Mouse (Mus musculus) monocyte, adult 2 months (primary cell): ENCODE measurements around the gene Ranbp2.

Experiments
- DNase-seq, 2 experiments: peaks; one replicate each; pipeline ENCODE4 v3.0.0; 2022; ENCODE audit warnings: low spot score in 2 of 2, low read depth in 1 of 2

Gene Ranbp2

GRCm38 (mm10) chr10:58446384-58447279 lies at the start of gene Ranbp2:
Gene Ranbp2 (plus strand): TSS chr10:58446920.
- peak; percentile 92 to 96 for DNase-seq

DNA sequence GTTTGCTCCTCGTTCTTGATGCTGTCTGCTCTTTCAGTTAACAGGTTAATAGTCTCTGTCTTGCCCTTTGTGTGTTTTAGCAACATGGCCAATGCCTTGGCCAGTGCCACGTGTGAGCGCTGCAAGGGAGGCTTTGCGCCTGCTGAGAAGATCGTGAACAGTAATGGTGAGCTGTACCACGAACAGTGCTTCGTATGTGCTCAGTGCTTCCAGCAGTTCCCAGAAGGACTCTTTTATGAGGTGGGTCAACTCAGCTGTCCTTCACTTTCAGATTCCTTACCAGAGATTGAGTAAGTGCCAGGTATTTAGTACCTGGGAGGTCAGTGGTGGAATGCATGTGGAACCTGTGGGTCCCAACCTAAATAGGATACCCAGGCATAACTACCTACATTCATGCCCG lies 47.8 kb upstream of the Ranbp2 start:
- DNase-seq, result no peak

DNA sequence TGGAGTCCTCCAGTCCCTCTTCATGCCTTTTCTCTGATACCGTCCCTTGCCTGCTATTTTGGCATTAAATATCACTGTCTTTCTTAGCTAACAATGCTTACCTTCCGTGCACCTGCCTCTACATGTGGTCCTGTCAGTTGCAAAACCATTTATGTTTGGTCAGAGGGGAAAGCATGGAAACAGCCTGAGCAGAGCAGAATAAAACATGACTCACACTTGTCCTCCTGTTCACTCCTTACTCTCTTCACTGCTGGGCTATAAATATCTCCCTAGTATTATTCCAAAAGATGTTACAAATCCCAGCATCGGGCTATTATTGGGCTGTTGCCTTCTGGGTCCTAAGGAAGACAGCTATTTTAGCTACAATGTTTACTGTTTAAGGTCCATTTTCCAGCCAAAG lies 44.9 kb upstream of the Ranbp2 start:
- DNase-seq, result no peak

- no peak for DNase-seq
Observed at GRCm38 (mm10) chr10:58404639-58405038, 42.1 kb upstream of the Ranbp2 start.

DNA sequence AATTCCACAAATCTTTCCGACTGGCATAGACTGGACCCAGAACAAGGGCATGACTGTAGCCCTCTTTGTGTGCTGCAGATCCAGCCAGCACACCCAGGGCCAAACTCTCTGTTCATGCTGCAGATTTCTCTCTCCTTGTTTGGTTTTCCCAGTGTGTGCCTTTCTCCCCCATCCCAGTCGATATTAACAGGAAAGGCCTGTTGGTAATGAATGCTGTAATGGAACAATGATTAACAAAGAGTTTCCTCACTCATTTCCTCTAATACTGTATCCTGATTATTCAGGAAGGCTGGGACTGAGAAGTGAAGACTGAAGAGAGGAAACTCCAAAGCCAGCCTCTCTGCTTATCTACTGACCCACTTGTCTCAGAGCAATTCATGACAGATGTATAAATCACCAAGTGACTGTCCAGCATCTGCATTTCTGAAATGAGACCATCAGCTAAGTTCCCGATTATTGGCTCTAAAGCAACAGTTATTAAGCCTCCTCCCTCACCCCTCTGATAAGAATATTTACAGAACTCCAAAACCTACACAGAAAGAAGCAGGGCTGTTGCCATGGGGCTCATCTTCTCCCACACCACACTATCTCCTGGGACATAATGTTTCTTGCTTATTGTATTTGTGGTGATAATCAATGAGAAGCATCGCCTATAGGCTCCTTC lies 41.3 kb upstream of the Ranbp2 start:
- DNase-seq, result no peak

- DNase-seq, result no peak
Observed at GRCm38 (mm10) chr10:58405949-58406305, 40.8 kb upstream of the Ranbp2 start.

GRCm38 (mm10) chr10:58412331-58412730 lies 34.4 kb upstream of the Ranbp2 start:
- no peak for DNase-seq

DNA sequence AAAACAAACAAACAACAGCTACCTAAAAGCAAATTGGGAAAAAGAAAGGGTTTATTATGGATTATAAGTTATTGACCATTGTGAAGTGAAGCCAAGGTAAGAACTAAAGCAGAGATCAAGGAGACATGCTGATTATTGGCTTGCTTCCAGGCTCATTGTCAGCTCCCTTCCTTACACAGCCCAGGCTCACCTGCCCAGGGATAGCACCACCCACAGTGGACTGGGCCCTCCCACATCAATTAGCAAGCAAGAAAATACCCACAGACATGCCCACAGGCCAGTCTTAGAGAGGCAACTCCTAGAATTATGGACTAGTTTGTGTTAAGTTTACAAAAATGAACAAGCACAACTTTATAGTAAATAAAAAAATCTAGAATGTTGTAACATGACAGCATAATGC lies 33.9 kb upstream of the Ranbp2 start:
- no peak for DNase-seq

DNA sequence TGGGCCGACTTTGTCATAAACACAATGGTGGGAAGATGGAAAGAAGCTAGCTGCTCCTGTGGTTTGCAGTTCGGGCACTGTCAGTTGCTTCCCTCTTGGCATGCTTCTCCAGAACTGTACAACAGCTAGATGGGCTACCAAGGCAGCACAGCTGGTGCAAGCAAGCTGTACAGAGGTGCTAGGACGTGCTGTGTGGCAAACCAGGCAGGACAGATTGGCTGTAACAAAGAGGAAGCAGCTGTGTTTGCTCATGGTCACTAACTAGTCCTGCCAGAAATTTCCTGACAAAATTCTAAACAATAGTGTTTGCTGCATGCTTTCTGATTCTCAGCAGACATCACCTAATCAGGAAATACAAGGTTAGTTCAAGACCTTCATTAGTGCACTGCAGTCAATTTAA lies 30.0 kb upstream of the Ranbp2 start:
- DNase-seq, result no peak

DNA sequence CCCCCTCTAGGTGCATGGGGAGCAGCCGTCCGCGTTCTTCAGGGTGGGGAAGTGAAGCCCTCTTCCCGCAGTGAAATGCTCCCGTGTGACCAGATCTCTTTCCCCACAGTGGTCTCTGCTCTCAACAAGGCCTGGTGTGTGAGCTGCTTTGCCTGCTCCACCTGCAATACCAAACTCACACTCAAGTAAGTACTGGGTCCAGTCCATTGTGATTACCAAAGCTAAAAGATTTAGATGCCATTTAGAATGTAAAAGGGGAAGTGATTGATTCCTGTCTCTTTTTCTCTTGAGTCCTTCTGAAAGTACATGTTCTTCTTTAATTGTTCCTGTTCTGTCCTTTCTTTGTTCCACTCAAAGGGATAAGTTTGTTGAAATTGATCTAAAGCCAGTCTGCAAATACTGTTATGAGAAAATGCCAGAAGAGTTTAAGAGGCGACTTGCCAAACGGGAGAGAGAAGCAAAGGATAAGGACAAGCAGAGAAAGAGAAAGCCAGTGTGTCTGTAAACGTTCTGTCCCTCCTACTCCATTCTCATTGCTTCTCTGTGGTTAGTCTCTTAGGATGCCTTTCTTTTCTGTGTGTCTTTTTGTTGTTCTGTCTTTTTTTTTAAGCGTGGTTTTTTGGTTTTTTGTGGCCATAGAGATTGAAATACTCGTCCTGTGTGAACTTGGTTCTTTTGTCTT lies 28.3 kb upstream of the Ranbp2 start:
- DNase-seq, result no peak

- no peak for DNase-seq
Observed at GRCm38 (mm10) chr10:58427930-58428329, 18.8 kb upstream of the Ranbp2 start.

GRCm38 (mm10) chr10:58445850-58446249 lies 870 bp upstream of the Ranbp2 start:
- DNase-seq, result no peak

DNA sequence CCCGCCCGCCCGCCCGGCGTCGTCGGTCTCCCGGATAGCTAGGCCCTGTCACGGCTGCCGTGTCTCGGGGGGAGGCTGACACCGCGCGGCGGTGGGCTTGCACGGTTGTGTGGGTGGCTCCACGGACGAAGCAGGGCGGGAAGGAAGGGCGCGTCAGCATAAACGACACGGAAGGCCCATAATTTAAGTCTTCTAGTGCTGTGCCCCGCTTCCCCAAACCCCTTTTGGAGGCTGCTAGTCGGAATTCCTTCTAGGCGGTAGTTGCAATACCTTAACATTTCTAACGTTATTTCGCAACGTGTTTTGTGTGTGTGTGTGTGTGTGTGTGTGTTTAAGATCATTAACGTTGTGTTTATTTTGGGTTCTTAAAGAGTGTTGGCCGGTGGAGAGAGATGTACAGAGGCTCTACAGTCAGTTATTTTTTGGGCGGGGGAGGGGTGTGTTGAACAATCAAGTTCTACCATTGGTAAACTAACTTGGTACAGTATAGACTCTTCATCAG lies 611 bp downstream of the Ranbp2 start:
- DNase-seq, result peak; percentile 11 to 47

DNA sequence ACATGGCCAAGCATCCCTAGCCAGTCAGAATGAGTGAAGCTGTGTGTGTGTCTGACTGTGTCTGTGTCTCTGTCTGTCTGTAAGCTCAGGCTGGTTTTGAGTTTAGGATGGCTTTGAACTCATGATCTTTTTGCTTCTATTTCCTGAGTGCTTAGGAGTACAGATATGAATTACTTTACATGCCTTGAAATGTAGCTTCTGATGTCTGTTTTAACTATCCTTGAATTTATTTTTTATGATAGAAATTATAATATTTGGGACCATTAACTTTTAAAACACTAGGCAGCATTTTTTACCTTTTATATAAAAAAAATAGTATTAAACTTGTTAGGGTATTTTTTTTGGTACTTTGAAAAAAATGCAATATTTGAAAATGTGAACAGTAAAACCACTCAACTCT lies 4.9 kb downstream of the Ranbp2 start:
- DNase-seq, result no peak

DNA sequence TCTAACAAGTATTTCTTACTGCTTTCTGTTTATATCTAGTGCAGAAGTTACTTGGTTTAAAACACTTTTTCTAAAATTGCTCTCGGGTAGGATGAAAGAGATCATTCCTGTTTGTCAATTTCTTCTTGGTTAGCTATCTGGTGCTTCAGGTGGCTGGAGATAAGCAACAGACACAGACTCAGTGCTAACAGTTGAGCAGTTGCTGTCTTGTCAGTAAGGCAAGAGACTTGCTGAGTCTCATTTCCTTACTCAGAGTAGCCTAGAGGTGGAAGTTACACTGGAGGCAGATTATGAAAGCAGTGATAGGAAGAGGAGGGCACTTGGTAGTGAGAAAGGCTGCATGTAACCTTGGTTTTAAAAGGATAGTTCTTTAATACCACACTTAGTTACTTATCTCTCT lies 5.5 kb downstream of the Ranbp2 start:
- no peak for DNase-seq

- DNase-seq, result no peak
Observed at GRCm38 (mm10) chr10:58459896-58460295, 13.2 kb downstream of the Ranbp2 start.

- DNase-seq, result no peak
Observed at GRCm38 (mm10) chr10:58477086-58477755, 30.5 kb downstream of the Ranbp2 start.

GRCm38 (mm10) chr10:58478071-58478578 lies 31.4 kb downstream of the Ranbp2 start:
- DNase-seq, result no peak

DNA sequence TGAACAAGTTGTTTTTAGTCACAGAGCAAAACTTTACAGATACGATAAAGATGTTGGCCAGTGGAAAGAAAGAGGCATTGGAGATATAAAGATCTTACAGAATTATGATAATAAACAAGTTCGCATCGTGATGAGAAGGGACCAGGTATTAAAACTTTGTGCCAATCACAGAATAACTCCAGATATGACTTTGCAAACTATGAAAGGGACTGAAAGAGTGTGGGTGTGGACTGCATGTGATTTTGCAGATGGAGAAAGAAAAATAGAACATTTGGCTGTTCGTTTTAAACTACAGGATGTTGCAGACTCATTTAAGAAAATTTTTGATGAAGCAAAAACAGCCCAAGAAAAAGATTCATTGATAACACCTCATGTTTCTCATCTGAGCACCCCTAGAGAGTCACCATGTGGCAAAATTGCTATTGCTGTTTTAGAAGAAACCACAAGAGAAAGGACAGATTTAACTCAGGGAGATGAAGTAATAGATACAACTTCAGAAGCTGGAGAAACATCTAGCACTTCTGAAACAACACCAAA lies 33.3 kb downstream of the Ranbp2 start:
- DNase-seq, result no peak

GRCm38 (mm10) chr10:58491031-58491430 lies 44.3 kb downstream of the Ranbp2 start:
- no peak for DNase-seq

DNA sequence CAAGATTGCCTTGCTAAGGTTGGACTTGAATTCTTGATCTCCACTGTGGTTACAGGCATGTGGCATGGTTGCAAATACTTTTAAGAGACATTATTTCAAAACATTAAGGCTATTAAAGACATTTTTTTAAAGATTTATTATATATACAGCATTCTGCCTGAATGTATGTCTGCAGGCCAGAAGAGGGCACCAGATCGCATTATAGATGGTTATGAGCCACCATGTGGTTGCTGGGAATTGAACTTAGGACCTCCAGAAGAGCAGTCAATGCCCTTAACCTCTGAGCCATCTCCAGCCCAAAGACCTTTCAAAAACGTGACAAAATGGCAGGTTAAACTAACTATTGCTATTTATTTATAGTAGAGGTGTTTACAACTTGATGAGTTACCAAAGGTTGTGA lies 48.9 kb downstream of the Ranbp2 start:
- no peak for DNase-seq
